Mouse (Mus musculus) c-Kit-negative CD71-positive TER-119-positive erythroid progenitor cells, embryonic 14.5 days (primary cell): ENCODE results near the gene Eif4g1.

Experiments
- DNase-seq: peaks from one replicate; pipeline ENCODE4 v3.0.0-alpha.2; 2013; ENCODE audit warnings: low read depth, low spot score

Gene Eif4g1

DNA sequence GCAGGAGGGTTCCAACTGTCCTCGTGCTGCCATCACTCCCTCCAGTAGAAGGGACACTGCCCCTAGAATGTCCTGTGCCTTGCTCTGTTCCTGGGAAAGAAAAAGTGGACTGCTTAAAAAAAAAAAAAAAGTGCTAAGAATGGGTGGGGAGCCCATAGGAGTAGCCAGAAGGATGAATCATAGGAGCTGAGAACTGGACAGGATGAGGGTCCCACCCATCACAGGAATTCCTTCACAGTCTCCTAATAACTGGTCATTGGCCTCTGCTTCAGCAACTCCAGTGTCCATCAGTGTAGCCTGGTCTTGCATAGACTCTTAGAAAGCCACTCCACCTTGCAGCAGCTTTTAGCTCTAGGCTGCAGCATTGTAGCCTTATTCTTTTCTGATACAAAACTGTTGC, 58.3 kb downstream of the Eif4g1 start:
- no peak for DNase-seq

DNA sequence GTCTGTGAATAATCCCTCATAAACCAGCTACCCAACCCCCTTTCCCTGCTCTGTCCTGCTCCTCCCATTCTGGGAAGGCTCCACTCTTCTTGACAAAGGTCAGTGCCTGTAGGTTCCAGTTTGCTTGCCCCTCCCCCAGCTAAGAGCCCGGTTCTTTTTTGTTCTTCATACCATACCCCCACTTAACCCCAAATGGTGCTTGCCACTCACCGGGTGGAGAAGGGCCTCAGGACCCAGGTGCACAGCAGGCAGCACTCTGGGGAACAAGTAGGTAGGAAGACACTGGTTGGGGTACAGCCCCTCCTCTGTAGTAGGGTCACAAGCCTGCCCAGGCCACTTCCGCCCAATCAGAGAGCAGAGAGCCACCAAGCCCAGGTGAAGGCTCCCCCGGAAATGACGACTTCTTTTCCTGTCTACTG, 62.2 kb downstream of the Eif4g1 start:
- DNase-seq, result no peak

DNA sequence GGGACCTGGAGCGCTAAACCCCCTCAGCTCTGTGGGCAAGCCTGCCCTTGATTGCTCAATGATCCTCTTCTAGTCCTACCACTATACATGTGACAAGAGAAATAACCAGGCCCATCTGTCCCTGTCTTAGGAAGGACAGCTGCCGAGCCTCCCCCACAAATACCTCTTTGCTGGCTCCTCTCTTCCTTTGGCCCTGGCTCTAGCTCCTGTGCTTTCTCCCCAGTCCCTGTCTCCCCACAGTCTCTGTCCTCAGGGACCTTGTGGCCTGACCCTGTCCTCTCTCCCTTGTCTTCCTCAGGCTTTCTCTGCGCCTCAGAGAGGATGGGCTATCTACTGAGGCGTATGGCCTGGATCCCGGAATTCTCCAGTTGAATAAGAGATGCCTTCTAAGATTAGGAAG, 63.6 kb downstream of the Eif4g1 start:
- no peak for DNase-seq

DNA sequence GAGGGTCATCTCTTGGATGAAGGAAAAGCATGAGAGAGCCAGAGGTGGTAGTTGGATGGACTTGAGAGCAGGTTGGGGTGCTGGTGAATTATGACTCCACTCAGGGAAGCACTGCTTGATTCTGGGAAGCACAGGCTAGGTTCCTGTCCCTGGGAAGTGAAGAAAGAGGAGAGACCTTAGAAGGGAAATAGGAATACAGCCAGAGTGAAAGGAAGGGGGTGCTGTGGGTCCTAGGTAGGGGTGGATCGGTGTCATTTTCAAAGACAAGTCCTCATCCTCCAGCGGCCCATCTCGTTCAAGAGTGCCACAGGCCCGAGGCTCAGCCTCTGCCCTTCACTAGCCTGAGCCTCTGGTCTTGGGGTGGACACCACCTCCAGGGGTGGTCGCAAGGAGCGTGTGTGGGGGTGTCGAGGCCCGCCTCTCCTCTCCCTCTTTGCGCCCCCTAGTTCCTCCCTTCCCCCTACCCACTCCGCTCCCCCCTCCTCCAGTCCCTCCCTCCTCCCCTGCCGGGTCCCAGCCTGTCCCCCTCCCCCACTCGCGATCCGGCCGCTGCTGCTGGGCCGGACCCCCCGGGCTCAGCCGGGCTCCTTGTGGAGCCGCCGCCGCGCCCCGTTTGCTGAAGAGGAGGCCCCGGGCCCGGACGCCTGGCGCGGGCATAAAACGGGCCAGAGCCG, 64.3 kb downstream of the Eif4g1 start:
- no peak for DNase-seq

DNA sequence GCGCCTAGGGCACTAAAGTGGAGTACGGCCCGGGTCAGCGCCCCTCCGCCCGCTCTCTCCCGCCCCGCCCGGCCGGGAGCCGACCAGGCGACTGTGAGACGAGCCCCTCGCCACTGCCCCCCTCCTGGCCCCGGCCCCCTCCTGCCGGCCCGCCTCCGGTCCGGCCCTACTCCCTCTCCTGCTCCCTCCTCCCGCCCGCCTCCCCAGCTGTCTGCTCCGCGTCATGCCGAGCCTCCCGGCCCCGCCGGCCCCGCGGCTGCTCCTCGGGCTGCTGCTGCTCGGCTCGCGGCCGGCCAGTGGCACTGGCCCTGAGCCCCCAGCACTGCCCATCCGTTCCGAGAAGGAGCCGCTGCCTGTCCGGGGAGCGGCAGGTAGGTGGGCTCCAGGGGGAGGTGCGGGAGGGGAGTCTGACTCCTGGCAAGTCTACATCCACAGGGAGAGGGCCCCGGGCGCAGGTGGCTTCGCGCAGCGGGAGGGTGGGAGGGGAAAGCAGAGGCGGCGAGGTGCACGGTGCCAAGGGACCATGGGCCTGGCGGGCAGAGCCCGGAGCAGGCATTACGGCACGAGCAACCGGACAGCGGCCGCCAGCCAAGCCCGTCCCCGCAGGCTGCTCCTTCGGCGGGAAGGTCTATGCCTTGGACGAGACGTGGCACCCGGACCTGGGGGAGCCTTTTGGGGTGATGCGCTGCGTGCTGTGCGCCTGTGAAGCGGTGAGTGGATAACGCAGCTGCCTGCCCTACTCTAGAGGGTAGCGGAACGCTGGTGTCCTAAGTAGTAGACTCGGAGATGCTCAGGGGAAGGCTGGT, 65.0 kb downstream of the Eif4g1 start, which contains the start of gene Chrd:
Chrd (plus strand) TSS at position 203 of the 806 bp plus-strand sequence.
- no peak for DNase-seq

DNA sequence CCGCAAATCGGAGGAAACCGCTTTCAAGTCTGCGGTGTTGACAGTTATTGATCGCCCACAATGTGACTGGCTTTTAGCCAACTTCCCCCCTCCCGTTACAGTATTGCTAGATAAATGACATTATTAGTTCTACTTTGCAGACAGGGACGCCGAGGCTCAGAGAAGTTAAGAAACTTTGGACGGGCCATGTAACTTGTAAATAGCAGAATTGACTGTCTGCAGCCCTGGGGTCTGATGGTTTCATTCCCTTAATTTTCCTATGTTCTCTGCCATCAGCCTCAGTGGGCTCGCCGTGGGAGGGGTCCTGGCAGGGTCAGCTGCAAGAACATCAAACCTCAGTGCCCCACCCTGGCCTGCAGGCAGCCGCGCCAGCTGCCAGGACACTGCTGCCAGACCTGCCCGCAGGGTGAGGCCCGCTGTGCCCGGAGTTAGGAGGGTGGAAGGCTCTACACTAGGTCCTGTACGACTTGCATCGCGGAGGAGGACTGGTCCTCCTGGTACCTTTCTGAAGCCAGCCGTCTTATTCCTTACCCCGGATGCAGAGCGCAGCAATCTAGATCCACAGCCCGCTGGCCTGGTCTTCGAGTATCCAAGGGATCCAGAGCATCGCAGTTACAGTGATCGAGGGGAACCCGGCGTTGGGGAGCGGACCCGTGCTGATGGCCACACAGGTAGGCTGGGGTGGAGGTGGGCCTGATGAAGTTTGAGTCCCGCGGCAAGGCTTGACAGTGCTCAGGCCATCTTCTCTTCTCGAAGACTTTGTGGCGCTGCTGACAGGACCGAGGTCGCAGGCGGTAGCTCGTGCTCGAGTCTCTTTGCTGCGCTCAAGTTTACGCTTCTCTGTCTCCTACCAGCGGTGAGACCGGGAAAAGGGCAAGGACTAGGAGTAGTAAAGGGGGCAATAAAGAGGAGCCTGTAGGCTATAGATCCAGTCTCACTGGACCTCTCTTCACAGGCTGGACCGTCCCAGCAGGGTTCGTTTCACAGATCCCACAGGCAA, 65.9 kb downstream of the Eif4g1 start, which contains the start of gene Thpo:
Thpo (minus strand) TSS at position 781 of the 1,000 bp plus-strand sequence.
- no peak for DNase-seq

DNA sequence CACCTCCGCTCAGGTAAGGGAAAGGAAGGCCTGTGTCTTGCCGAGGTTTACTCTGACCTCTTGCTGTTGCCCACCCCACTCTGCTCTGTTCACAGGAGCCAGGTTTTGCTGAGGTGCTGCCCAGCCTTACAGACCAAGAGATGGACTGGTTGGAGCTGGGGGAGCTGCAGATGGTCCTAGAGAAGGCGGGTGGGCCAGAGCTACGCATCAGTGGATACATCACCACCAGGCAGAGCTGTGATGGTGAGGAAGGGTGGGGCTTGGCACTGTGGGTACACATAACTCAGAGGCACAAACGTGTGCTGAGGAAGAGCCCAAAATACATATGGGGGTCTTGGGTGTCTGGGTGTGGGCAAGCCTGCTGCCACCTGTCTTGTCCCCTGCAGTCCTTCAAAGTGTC, 67.5 kb downstream of the Eif4g1 start:
- no peak for DNase-seq

DNA sequence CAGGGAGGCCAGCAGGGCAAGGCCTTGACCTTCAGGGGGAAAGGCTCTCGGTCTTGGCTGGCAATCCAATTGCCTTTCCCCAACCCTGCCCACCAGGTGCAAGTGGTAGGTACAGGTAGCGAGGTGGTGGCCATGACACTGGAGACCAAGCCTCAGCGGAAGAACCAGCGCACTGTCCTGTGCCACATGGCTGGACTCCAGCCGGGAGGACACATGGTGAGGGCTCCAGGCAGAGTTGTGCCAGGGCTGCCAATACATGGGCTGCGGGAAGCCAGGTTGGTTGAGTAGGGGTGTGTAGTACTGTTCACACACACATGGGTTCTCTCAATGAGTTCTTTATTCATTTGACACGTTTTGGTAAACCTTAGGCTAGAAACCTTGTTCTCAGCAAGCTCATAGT, 68.1 kb downstream of the Eif4g1 start:
- no peak for DNase-seq

DNA sequence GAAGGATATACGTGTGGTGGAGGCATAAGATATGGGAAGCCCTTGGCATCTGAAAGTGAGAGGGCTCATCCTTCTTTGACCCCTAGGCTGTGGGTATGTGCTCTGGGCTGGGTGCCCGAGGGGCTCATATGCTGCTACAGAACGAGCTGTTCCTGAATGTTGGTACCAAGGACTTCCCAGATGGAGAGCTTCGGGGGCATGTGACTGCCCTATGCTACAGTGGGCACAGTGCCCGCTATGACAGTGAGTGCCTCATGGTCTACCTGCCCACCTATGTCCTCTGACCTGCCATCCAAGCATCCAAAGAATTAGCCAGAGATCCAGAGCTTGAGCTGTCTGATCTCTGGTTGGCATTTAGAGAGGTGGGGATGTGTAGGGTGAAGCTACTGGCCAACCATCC, 68.7 kb downstream of the Eif4g1 start:
- DNase-seq, result no peak

DNA sequence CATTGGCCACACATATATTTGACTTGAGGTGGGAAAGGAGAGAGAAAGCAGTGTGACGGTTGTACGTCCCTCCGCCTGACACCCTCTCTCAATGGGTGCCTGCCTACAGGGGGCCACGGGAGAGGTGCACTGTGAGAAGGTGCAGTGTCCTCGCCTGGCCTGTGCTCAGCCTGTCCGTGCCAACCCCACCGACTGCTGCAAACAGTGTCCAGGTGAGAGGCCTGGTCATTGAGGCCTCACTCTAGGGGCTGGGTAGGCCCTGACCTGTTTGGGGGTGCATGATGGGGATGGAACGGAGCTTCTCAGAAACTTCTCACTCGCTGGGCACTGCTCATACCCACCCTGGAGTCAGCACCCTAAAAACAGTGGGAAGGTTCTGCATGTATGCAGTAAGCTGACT, 71.7 kb downstream of the Eif4g1 start:
- DNase-seq, result no peak
